Mouse (Mus musculus): ENCODE data around the gene Tstd1. TPM values are rescaled to one million over a fixed set of nuclear protein-coding genes. Genes with fewer than 3 reads are reported as not detected.

The Tstd1 gene
- polyA plus RNA-seq, 1 experiment, result 79.7 TPM

DNA sequence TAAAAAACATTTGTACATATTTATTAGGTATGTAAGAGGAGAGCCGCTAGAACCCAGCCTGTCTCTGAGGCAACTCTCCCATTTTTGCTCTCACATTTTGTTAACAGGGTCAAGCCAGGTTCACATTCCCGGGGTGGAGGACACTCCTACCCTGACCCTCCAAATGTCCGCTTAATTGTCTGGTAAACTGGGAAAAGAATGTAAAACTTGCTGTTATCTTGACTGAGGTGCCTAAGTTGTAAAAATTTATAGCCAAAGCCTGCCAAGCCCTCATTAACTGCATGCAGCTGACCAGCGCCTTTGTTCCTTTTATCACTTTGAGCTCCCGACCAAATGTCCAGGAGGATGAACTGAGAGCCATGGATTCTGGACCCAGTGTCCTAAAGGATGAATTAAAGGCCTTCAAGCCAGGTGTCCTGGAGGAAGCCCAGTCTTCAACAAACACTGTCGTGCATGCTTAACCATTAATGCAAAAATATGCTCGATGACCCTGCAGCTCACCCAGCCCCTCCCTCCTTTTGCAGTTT lies 16.7 kb downstream of the Tstd1 start:
- WGBS, result 18% methylated on average over 7 of the region's 7 CpGs
- Histone ChIP-seq H3K4me1 (ENCODE audit: control insufficient read depth, insufficient read depth, low read length) (peaks cover 11% of the 10 kb centered on the region; the same call in 1 of the 2 replicates), H3K27ac (ENCODE audit: insufficient read depth, low read depth, low read length) (0 out of 2 replicates have a peak overlapping the region, but pooled peaks have one; percentile 44), H3K4me3 (ENCODE audit: insufficient read depth, low read depth, low read length) (no peak overlapping the region), H3K36me3 (ENCODE audit: control insufficient read depth, insufficient read depth, low read length) (no peaks in the 10 kb centered on the region), H3K27me3 (replicated peaks; ENCODE audit: control insufficient read depth, insufficient read depth, low read length) (no peaks in the 10 kb centered on the region)
- DNase-seq, result peak; percentile 51
- TF ChIP-seq CTCF (conservative IDR thresholded peaks at IDR 0.05; ENCODE audit: insufficient read depth, insufficient read length, low read depth, low read length), result no peak
- TF ChIP-seq POLR2A (IDR thresholded peaks at IDR 0.05; ENCODE audit: low read depth, low read length), result no peak

- TF ChIP-seq POLR2A (IDR thresholded peaks at IDR 0.05; ENCODE audit: low read depth, low read length) (no peak), CTCF (conservative IDR thresholded peaks at IDR 0.05; ENCODE audit: insufficient read depth, insufficient read length, low read depth, low read length) (no peak)
- DNase-seq, result peak; percentile 56
- Histone ChIP-seq H3K27me3 (replicated peaks; ENCODE audit: control insufficient read depth, insufficient read depth, low read length) (no peaks in the 10 kb centered on the region), H3K36me3 (ENCODE audit: control insufficient read depth, insufficient read depth, low read length) (no peaks in the 10 kb centered on the region), H3K27ac (ENCODE audit: insufficient read depth, low read depth, low read length) (peak overlapping the region; percentile 44; the same call in 1 of the 2 replicates), H3K4me3 (ENCODE audit: insufficient read depth, low read depth, low read length) (no peak overlapping the region), H3K4me1 (ENCODE audit: control insufficient read depth, insufficient read depth, low read length) (peaks cover 16% of the 10 kb centered on the region)
- WGBS, result 39% methylated on average over 1 of the region's 1 CpGs
Observed at GRCm38 (mm10) chr1:171435974-171436373, 17.3 kb downstream of the Tstd1 start.

- peaks cover 28% of the 10 kb centered on the region for H3K4me1 ChIP-seq (ENCODE audit: control insufficient read depth, insufficient read depth, low read length)
- WGBS, result 1% methylated on average over 46 of the region's 46 CpGs
- DNase-seq, result peak; percentile 98
- H3K27me3 ChIP-seq (replicated peaks; ENCODE audit: control insufficient read depth, insufficient read depth, low read length), result no peaks in the 10 kb centered on the region
- H3K27ac ChIP-seq (ENCODE audit: insufficient read depth, low read depth, low read length), result peak within 1 kb of the TSS; percentile 88
- TF ChIP-seq CTCF (conservative IDR thresholded peaks at IDR 0.05; ENCODE audit: insufficient read depth, insufficient read length, low read depth, low read length) (no peak), POLR2A (IDR thresholded peaks at IDR 0.05; ENCODE audit: low read depth, low read length) (peak; percentile 97)
- H3K4me3 ChIP-seq (ENCODE audit: insufficient read depth, low read depth, low read length), result peak within 1 kb of the TSS; percentile 81
- no peaks in the 10 kb centered on the region for H3K36me3 ChIP-seq (ENCODE audit: control insufficient read depth, insufficient read depth, low read length)
Observed at GRCm38 (mm10) chr1:171437264-171438013, 18.8 kb downstream of the Tstd1 start, which contains the start of gene F11r. TSS of gene F11r (plus strand) at chr1:171437535.

- Histone ChIP-seq H3K4me3 (ENCODE audit: insufficient read depth, low read depth, low read length) (peak overlapping the region; percentile 81), H3K27ac (ENCODE audit: insufficient read depth, low read depth, low read length) (peak overlapping the region; percentile 88), H3K4me1 (ENCODE audit: control insufficient read depth, insufficient read depth, low read length) (peaks cover 28% of the 10 kb centered on the region), H3K36me3 (ENCODE audit: control insufficient read depth, insufficient read depth, low read length) (no peaks in the 10 kb centered on the region), H3K27me3 (replicated peaks; ENCODE audit: control insufficient read depth, insufficient read depth, low read length) (no peaks in the 10 kb centered on the region)
- 3% methylated on average over 18 of the region's 18 CpGs for WGBS
- peak; percentile 65 for DNase-seq
- TF ChIP-seq POLR2A (IDR thresholded peaks at IDR 0.05; ENCODE audit: low read depth, low read length) (no peak), CTCF (conservative IDR thresholded peaks at IDR 0.05; ENCODE audit: insufficient read depth, insufficient read length, low read depth, low read length) (no peak)
Observed at GRCm38 (mm10) chr1:171438014-171438670, 19.5 kb downstream of the Tstd1 start.

DNA sequence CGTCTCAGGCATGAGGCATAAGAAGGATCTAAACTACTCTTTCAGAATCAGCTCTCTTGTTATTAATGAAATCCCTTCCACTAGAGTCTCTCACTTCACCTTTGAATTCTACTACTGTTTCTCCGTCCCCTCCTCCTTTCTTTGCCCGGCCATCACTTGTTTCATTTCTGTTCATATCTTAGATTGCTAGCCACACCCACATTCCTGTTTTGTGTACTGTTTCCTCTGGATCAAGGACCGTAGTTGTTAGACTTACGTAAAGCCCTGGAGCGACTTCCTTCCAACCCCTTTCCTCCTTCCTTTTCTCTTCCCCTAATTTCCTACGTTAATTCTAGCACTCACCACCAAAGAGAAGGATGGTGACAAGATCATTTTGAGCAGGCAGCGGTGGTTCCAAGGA lies 20.4 kb downstream of the Tstd1 start:
- DNase-seq, result peak; percentile 63
- TF ChIP-seq CTCF (conservative IDR thresholded peaks at IDR 0.05; ENCODE audit: insufficient read depth, insufficient read length, low read depth, low read length), result no peak
- no peak for TF ChIP-seq POLR2A (IDR thresholded peaks at IDR 0.05; ENCODE audit: low read depth, low read length)
- WGBS, result 17% methylated on average over 8 of the region's 8 CpGs
- H3K36me3 ChIP-seq (ENCODE audit: control insufficient read depth, insufficient read depth, low read length), result no peaks in the 10 kb centered on the region
- no peaks in the 10 kb centered on the region for H3K27me3 ChIP-seq (replicated peaks; ENCODE audit: control insufficient read depth, insufficient read depth, low read length)
- H3K27ac ChIP-seq (ENCODE audit: insufficient read depth, low read depth, low read length), result peak overlapping the region; percentile 88
- peaks cover 28% of the 10 kb centered on the region for H3K4me1 ChIP-seq (ENCODE audit: control insufficient read depth, insufficient read depth, low read length)
- H3K4me3 ChIP-seq (ENCODE audit: insufficient read depth, low read depth, low read length), result peak overlapping the region; percentile 81

DNA sequence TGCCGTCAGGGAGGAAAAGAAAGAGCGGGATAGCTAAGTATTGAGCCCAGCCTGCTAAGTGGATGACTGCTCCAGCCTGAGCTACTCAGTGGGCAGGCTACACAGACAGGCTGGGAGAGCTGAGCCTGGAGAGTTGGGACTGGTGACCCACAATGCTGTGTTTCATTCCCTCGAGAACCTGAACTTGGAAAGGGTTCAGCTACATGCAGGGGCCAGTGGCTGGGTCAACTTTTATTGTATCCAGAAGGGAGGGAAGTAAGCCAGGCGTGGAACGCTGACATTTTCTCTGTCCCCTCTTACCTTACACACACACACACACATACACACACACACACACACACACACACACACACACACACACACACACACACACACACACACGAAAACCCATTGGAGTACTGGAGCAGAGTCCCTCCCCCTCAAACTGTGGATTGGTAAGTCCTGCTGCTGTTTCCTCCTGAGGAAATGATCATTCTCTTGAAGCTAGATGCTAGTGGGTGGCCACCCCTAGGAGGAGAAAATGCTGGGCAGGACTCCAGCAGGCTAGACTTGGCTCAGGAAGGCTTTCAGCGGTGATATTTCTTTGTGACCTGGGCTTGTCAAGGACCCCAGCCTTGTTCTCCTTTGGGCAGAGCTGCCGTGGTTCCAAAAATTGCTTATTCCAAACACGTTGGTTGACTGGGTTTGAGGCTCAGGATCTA lies 21.5 kb downstream of the Tstd1 start:
- DNase-seq, result peak; percentile 94
- 4% methylated on average over 9 of the region's 9 CpGs for WGBS
- H3K36me3 ChIP-seq (ENCODE audit: control insufficient read depth, insufficient read depth, low read length), result no peaks in the 10 kb centered on the region
- H3K4me1 ChIP-seq (ENCODE audit: control insufficient read depth, insufficient read depth, low read length), result peaks cover 28% of the 10 kb centered on the region
- no peak for TF ChIP-seq POLR2A (IDR thresholded peaks at IDR 0.05; ENCODE audit: low read depth, low read length)
- TF ChIP-seq CTCF (conservative IDR thresholded peaks at IDR 0.05; ENCODE audit: insufficient read depth, insufficient read length, low read depth, low read length), result no peak
- H3K4me3 ChIP-seq (ENCODE audit: insufficient read depth, low read depth, low read length), result peak overlapping the region; percentile 8; the same call in 1 of the 2 replicates
- H3K27ac ChIP-seq (ENCODE audit: insufficient read depth, low read depth, low read length), result peak overlapping the region; percentile 92
- no peaks in the 10 kb centered on the region for H3K27me3 ChIP-seq (replicated peaks; ENCODE audit: control insufficient read depth, insufficient read depth, low read length)

All from kidney, adult 2 months (tissue).